Mouse (Mus musculus) liver, adult (tissue): ENCODE measurements around the gene Bcas3.

Experiments
- GATA4 ChIP-seq: IDR thresholded peaks from 2 replicates; pipeline ENCODE4 v1.6.1; 2014; ENCODE audit warnings: mild to moderate bottlenecking, low read length; ENCODE audit not compliant: insufficient replicate concordance

Gene Bcas3

DNA sequence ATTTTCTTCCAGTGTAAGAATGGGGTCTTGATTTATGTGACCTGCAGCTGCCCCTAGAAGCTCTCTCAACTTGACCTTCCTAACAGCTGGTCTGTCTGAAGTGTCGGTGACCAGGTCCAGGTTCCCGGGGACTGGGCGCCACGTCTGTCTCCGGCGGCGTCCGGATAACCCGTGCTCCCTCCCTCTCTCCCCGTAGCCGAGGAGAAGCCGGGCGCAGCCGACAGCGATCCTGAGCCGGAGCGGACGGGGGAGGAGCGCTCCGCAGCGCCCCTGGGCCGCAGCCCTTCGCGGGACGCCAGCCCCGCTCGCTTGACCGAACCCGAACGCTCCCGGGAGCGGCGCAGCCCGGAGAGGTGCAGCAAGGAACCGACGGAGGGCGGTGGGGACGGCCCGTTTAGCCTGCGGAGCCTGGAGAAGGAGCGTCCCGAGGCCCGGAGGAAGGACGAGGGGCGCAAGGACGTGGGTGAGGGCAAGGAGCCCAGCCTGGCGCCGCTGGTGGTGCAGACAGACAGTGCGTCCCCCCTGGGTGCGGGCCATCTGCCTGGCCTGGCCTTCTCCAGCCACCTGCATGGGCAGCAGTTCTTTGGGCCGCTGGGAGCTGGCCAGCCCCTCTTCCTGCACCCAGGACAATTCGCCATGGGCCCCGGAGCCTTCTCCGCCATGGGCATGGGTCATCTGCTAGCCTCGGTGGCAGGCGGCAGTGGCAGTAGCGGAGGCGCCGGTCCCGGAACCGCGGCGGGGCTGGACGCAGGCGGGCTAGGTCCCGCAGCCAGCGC is 484.9 kb downstream of the Bcas3 start:
- TF ChIP-seq GATA4 = no peak

- TF ChIP-seq GATA4 = no peak
Measured at GRCm38 (mm10) chr11:85838424-85839257, 485.7 kb downstream of the Bcas3 start.

GRCm38 (mm10) chr11:85839258-85840030 is 486.5 kb downstream of the Bcas3 start:
- TF ChIP-seq GATA4 = no peak

- TF ChIP-seq GATA4 = no peak
Measured at GRCm38 (mm10) chr11:85840031-85840802, 487.2 kb downstream of the Bcas3 start.

DNA sequence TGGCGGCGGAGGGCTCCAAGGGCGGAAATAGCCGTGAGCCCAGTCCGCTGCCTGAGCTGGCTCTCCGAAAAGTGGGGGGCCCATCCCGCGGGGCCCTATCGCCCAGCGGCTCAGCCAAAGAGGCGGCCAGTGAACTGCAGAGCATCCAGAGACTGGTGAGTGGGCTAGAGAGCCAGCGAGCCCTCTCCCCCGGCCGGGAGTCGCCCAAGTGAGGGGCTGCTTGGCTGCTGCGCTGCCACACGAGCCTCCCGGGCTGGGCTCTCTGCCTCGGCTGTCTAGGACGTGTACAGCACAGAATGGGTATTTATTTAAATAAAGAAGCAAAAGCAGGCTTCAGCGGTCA is 487.8 kb downstream of the Bcas3 start:
- no peak for TF ChIP-seq GATA4

GRCm38 (mm10) chr11:85841211-85841681 is 488.3 kb downstream of the Bcas3 start:
- TF ChIP-seq GATA4 = no peak

- no peak for TF ChIP-seq GATA4
Measured at GRCm38 (mm10) chr11:85841980-85842379, 489.0 kb downstream of the Bcas3 start.

GRCm38 (mm10) chr11:85842596-85843346 is 489.8 kb downstream of the Bcas3 start:
- TF ChIP-seq GATA4 = no peak

GRCm38 (mm10) chr11:85843347-85843692 is 490.4 kb downstream of the Bcas3 start:
- TF ChIP-seq GATA4 = no peak

DNA sequence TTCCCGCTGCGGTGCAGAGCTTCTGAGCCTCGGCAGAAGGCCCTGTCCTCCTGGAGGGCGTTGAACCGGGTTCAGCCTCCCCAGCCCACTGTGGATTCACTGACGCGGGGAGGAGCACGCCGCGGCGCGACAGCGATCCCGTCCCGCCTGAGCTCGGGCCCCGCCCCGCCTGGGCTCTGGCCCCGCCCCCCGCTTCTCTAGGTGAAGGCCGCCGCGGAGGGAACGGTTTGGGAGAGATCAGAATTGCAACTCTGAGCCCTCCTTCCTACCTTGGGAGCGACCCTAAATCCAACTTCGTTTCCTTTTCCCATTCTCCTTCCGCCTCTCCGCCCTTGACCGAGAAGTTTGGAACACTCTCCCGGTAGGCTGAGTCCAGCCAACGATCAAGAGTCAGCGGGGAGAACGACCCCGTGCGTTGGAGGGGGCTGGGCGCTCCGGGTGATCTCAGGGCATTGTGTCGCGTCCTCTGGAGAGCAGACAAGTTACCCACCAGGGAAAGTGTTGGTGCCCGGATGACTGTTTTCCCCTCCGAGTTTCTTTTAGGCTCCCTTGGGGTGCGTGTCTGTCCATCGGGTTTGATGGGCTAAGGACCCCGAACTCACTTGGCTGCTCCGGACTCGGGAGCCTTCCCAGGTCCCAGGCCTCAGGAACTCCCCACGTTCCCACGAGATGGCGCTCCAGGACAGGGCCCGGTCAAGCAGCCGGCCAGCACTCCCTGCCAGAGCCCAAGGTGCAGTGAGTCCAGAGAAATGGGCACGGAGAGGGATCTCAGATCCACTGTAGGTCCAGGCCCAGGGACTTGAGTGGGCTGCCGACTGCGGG is 491.4 kb downstream of the Bcas3 start:
- no peak for TF ChIP-seq GATA4

DNA sequence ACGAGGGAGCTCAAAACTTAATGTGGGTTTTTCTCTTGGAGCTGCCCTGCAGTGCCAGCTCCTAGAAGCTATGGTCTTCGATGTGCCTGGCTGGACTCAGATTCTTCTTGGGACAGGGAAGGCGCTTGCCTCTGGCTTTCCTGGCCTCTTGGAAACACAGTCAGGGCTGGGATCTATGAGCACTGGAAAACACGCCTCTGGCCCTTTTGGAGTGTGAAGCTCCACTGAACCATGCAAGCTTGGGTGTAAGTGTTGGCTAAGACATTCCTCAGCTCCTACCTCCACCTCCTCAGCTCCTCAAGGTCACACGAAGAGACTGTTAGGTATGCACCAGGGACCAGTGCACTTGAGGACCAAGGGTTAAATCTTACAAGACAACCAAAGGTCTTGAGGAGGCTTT is 492.0 kb downstream of the Bcas3 start:
- TF ChIP-seq GATA4 = no peak

- TF ChIP-seq GATA4 = no peak
Measured at GRCm38 (mm10) chr11:85845921-85846320, 493.0 kb downstream of the Bcas3 start.

- TF ChIP-seq GATA4 = no peak
Measured at GRCm38 (mm10) chr11:85846509-85846908, 493.5 kb downstream of the Bcas3 start.

DNA sequence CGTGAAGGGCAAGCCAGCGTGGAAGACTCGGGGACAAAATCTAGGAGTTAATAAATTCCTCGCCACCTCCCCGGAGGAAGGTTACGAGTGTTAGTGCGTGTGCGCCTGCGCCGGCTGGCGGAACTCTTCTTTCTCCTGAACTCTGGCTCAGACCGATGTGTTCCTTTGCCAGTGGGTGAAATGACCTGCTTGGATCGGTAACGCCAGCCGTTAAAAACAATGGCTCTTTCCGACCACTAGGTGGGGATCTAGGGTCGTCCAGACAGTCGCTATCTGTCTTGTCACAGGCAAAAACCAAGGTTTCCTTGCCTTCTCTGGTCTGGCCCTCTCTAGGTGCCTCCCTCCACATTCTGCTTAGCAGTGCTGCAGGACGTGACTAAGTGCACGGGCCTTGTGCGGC is 496.1 kb downstream of the Bcas3 start:
- TF ChIP-seq GATA4 = no peak; the same call in 1 of the 2 replicates

DNA sequence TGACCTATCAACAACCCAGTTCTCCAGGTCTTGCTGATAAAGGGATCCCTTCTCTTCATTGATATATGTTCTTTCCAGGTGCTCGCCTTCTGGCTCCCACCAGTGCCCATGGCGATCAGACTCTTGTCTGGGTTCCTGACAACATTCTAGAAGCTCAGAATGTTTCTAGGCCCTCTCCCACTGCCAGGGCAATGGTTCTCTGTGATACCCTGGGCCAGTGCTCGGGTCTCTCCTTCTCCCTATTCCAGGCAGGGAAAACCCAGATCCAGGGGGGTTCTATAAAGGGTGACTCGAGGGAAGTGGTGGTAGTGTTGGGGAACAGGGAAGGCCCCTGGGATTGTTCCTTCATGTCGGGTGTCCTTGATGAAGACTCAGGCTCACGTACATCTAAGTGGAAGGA is 497.3 kb downstream of the Bcas3 start, which contains the start of gene Gm11444:
Gm11444 (minus strand) TSS at position 101 of the 400 bp plus-strand sequence.
- TF ChIP-seq GATA4 = no peak
